Mouse (Mus musculus): ENCODE measurements around the gene Srp68.

DNA sequence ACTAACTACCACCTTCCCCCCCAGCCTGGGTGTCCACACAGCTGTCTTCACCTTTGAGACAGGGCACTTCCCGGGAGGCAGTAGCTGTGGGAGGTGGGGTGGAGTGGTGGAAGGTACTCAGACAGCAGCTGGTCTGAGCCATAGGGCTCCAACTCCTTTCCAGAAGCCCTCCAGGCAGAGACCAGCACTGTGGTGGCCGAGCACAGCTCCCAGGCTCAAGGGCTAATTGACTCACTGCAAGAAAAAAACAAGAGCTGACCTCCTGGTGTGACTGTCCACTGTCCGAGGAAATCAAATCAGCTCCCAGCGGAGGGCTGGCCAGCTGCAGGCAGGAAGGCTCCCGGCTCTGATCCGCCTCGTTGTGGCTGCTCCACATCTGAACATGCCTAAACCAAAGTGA lies 34.2 kb downstream of the Srp68 start:
- no peak for TF ChIP-seq CTCF (IDR thresholded peaks at IDR 0.05 in 2 of 3, conservative IDR thresholded peaks at IDR 0.05 in 1 of 3; ENCODE audit: control insufficient read depth in 1 of 3, insufficient read depth in 1 of 3, low read depth in 2 of 3, low read length in 3 of 3, poor library complexity in 1 of 3, severe bottlenecking in 1 of 3)
- no peak for TF ChIP-seq POLR2A (IDR thresholded peaks at IDR 0.05; ENCODE audit: control insufficient read depth in 1 of 2, insufficient read depth in 1 of 2, low read depth in 1 of 2, low read length in 2 of 2, poor library complexity in 1 of 2)
- no peak for TF ChIP-seq EP300 (IDR thresholded peaks at IDR 0.05; ENCODE audit: low read depth in 1 of 2, low read length in 2 of 2)
